23 mouse cellular contexts compared by ENCODE assay signal in the genomic region with DNA sequence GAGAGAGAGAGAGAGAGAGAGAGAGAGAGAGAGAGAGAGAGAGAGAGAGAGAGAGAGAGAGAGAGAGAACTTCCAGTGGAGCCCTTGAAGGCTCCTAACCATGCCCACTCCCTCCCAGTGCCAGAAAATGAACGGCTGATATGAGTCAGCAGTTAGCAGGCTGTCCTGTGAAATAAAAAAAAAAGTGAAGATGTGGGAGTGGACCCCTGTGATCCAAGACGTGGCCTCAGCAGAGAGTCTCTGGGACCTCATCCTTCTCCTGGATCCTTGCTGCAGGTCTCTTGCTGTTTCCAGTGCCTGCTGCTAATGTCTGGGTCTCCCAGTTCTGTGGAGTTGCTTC. TPM values are rescaled to one million over a fixed set of nuclear protein-coding genes. Genes with fewer than 3 reads are reported as not detected.
A peak's percentile ranks its signal among the peaks of the same experiment; 100 is the strongest.
DNase-seq lines count a peak whose midpoint lies in the region; ATAC-seq and TF ChIP-seq lines count a peak whose summit lies in the region.
"Had no signal": no experiment of that assay in that cellular context is flagged by ENCODE, and none has a peak within 500 bp of the region (broad histone marks: within the 10 kb centered on the region; RNA-seq: fewer than 3 reads in every experiment).

No protein-coding gene starts in this region.

- DNase-seq in adrenal gland, adult 2 months = peak; percentile 33
- DNase-seq in adrenal gland, postnatal 10 days = no peak
- DNase-seq in lung, postnatal 0 days (ENCODE audit: low spot score) = peak; percentile 52
- no peak for DNase-seq in lung, adult 2 months
- peak; percentile 77 for DNase-seq in NIH3T3 (ENCODE audit: low read depth)
- DNase-seq: gastrocnemius, postnatal 25 days; heart, postnatal 4 days; kidney, postnatal 10 days; liver, postnatal 0 days; thymus, postnatal 4 days had no signal

- TF ChIP-seq EP300 in lung, postnatal 0 days (IDR thresholded peaks at IDR 0.05) = no peak

- no peak overlapping the region for H3ac ChIP-seq in myocyte (ENCODE audit: control insufficient read depth, insufficient read length)

- ATAC-seq in lung, postnatal 0 days = peak; percentile 52; the same call in 1 of the 2 replicates
- ATAC-seq in midbrain, embryonic 13.5 days = no peak
- ATAC-seq: CD4-positive, CD25-positive, alpha-beta regulatory T cell, adult 4 months; forebrain, embryonic 13.5 days; intestine, postnatal 0 days; midbrain, embryonic 15.5 days had no signal

- no peak overlapping the region for H3K9ac ChIP-seq in lung, postnatal 0 days (replicated peaks; ENCODE audit: low read depth)
- no peak overlapping the region for H3K9ac ChIP-seq in midbrain, embryonic 13.5 days (replicated peaks)
- H3K9ac ChIP-seq: embryonic facial prominence, embryonic 15.5 days; forebrain, embryonic 13.5 days; hindbrain, embryonic 13.5 days; limb, embryonic 13.5 days; liver, postnatal 0 days; midbrain, embryonic 15.5 days; neural tube, embryonic 12.5 days had no signal

- H3K4me2 ChIP-seq in lung, postnatal 0 days (replicated peaks; ENCODE audit: low read depth, low read length) = no peak overlapping the region
- H3K4me2 ChIP-seq in myocyte (ENCODE audit: low read depth) = peak overlapping the region; percentile 35
- H3K4me2 ChIP-seq in midbrain, embryonic 13.5 days (replicated peaks) = no peak overlapping the region
- H3K4me2 ChIP-seq: embryonic facial prominence, embryonic 15.5 days; forebrain, embryonic 13.5 days; heart, embryonic 11.5 days; hindbrain, embryonic 13.5 days; limb, embryonic 13.5 days; liver, embryonic 11.5 days; midbrain, embryonic 15.5 days; neural tube, embryonic 12.5 days had no signal

- no peaks in the 10 kb centered on the region for H3K79me2 ChIP-seq in myocyte (ENCODE audit: control insufficient read depth, insufficient read depth)

- peak overlapping the region; percentile 68; the same call in 1 of the 2 replicates for H3K27ac ChIP-seq in lung, postnatal 0 days (ENCODE audit: low read length)
- H3K27ac ChIP-seq in midbrain, embryonic 13.5 days = no peak overlapping the region
- H3K27ac ChIP-seq: embryonic facial prominence, embryonic 15.5 days; forebrain, embryonic 13.5 days; hindbrain, embryonic 13.5 days; limb, embryonic 13.5 days; midbrain, embryonic 15.5 days; neural tube, embryonic 12.5 days had no signal

- 37% methylated on average over 2 of the region's 2 CpGs for WGBS in lung, postnatal 0 days
- WGBS in lung, adult 2 months = 43% methylated on average over 2 of the region's 2 CpGs
- 68% methylated on average over 2 of the region's 2 CpGs for WGBS in midbrain, embryonic 13.5 days

- H3K27me3 ChIP-seq in lung, postnatal 0 days (replicated peaks; ENCODE audit: insufficient read depth, low read length) = no peaks in the 10 kb centered on the region
- H3K27me3 ChIP-seq in myocyte (ENCODE audit: control insufficient read depth, insufficient read depth, insufficient read length) = no peaks in the 10 kb centered on the region
- H3K27me3 ChIP-seq in midbrain, embryonic 13.5 days = no peaks in the 10 kb centered on the region
- H3K27me3 ChIP-seq: embryonic facial prominence, embryonic 15.5 days; forebrain, embryonic 13.5 days; hindbrain, embryonic 13.5 days; limb, embryonic 13.5 days; midbrain, embryonic 15.5 days; neural tube, embryonic 12.5 days had no signal

- TF ChIP-seq CTCF in lung, postnatal 0 days (IDR thresholded peaks at IDR 0.05) = no peak
- TF ChIP-seq CTCF in lung, adult 2 months (IDR thresholded peaks at IDR 0.05; ENCODE audit: insufficient read depth, low read length) = no peak

- H3K4me3 ChIP-seq in lung, postnatal 0 days (ENCODE audit: low read depth, low read length) = no peak overlapping the region
- H3K4me3 ChIP-seq in lung, adult 2 months (replicated peaks; ENCODE audit: extremely low read depth, low read depth, low read length) = no peak overlapping the region
- H3K4me3 ChIP-seq in myocyte = no peak overlapping the region
- H3K4me3 ChIP-seq in midbrain, embryonic 13.5 days (replicated peaks) = no peak overlapping the region
- H3K4me3 ChIP-seq: embryonic facial prominence, embryonic 10.5 days; embryonic facial prominence, embryonic 15.5 days; forebrain, embryonic 13.5 days; hindbrain, embryonic 13.5 days; limb, embryonic 13.5 days; midbrain, embryonic 15.5 days; neural tube, embryonic 12.5 days had no signal

- no peaks in the 10 kb centered on the region for H3K9me3 ChIP-seq in lung, postnatal 0 days (ENCODE audit: low read length)
- no peaks in the 10 kb centered on the region for H3K9me3 ChIP-seq in midbrain, embryonic 13.5 days
- H3K9me3 ChIP-seq: embryonic facial prominence, embryonic 10.5 days; embryonic facial prominence, embryonic 15.5 days; forebrain, embryonic 13.5 days; hindbrain, embryonic 13.5 days; limb, embryonic 13.5 days; midbrain, embryonic 15.5 days; neural tube, embryonic 12.5 days had no signal

- no peaks in the 10 kb centered on the region for H3K36me3 ChIP-seq in lung, postnatal 0 days (ENCODE audit: insufficient read depth, low read length)
- no peaks in the 10 kb centered on the region for H3K36me3 ChIP-seq in myocyte (ENCODE audit: control insufficient read depth, insufficient read depth)
- no peaks in the 10 kb centered on the region for H3K36me3 ChIP-seq in midbrain, embryonic 13.5 days
- H3K36me3 ChIP-seq: embryonic facial prominence, embryonic 10.5 days; embryonic facial prominence, embryonic 15.5 days; hindbrain, embryonic 13.5 days; limb, embryonic 13.5 days; midbrain, embryonic 15.5 days; neural tube, embryonic 12.5 days had no signal

- no peak for TF ChIP-seq POLR2A in lung, adult 2 months (IDR thresholded peaks at IDR 0.05; ENCODE audit: borderline replicate concordance, extremely low read depth, low read depth, low read length)
- no peak for TF ChIP-seq POLR2A in myocyte (IDR thresholded peaks at IDR 0.05; ENCODE audit: insufficient read length, low read depth)

- H3K4me1 ChIP-seq in lung, postnatal 0 days (ENCODE audit: insufficient read depth, low read depth, low read length) = no peaks in the 10 kb centered on the region; the same call in 1 of the 2 replicates
- H3K4me1 ChIP-seq in lung, adult 2 months (ENCODE audit: control insufficient read depth, insufficient read depth, low read length) = peaks cover 4% of the 10 kb centered on the region
- no peaks in the 10 kb centered on the region for H3K4me1 ChIP-seq in midbrain, embryonic 13.5 days (replicated peaks)
- H3K4me1 ChIP-seq: embryonic facial prominence, embryonic 15.5 days; forebrain, embryonic 13.5 days; midbrain, embryonic 15.5 days; neural tube, embryonic 12.5 days had no signal

TF ChIP-seq in myocyte, 11 proteins besides CTCF, POLR2A, EP300 and RAD21:
- TF ChIP-seq USF1 (IDR thresholded peaks at IDR 0.05; ENCODE audit: low read depth) (no peak), SRF (IDR thresholded peaks at IDR 0.05; ENCODE audit: control insufficient read depth, insufficient read length, low read depth) (no peak), MYOD1 (IDR thresholded peaks at IDR 0.05; ENCODE audit: control insufficient read depth in 1 of 3, insufficient read length in 2 of 3, low read depth in 2 of 3) (no peak), REST (IDR thresholded peaks at IDR 0.05; ENCODE audit: insufficient read depth, insufficient read length) (no peak), MYOG (IDR thresholded peaks at IDR 0.05; ENCODE audit: control insufficient read depth in 1 of 3, insufficient read depth in 1 of 3, insufficient read length in 2 of 3, low read depth in 2 of 3) (no peak), TCF3 (IDR thresholded peaks at IDR 0.05; ENCODE audit: insufficient read length, low read depth) (no peak), TCF12 (IDR thresholded peaks at IDR 0.05; ENCODE audit: insufficient read depth, poor library complexity, severe bottlenecking) (no peak), MAX (IDR thresholded peaks at IDR 0.05; ENCODE audit: low read depth) (no peak), CEBPB (IDR thresholded peaks at IDR 0.05; ENCODE audit: insufficient read depth, poor library complexity, severe bottlenecking) (no peak)

RNA-seq across cellular contexts. Expression of gene Adra1b, which starts 57.9 kb away (rescaled TPM):
- 1 to 10 TPM; 2.7 to 5.9 TPM for total RNA-seq in adrenal gland, adult 2 months (2021)
- polyA plus RNA-seq in adrenal gland, adult 2 months (2012; rRNA removed) = 6.4 and 6.5 TPM in 2 replicates
- 1 to 10 TPM; 3.7 to 7.3 TPM for total RNA-seq in adrenal gland, postnatal 10 days (2021)
- 6.5 and 9.0 TPM in 2 replicates for polyA plus RNA-seq in lung, postnatal 0 days (2015; fragmentation: Nextera tagmentation; extraction: Ambion mirVana)
- polyA plus RNA-seq in lung, adult 2 months (2012; rRNA removed) = 4.9 and 6.3 TPM in 2 replicates
- 1.9 TPM for polyA plus RNA-seq in myocyte (2012; fragmentation: generic; extraction: Trizol)
- polyA plus RNA-seq in midbrain, embryonic 13.5 days (2015; fragmentation: Nextera tagmentation; extraction: Ambion mirVana) = 2.2 and 2.5 TPM in 2 replicates
- polyA plus RNA-seq: CD4-positive, CD25-positive, alpha-beta regulatory T cell, adult 4 months had no signal

Comparison
In these comparisons a context has a peak if more than half of its experiments do, and no peak if none do; other contexts are left out.
1. DNase-seq: peak in adrenal gland, adult 2 months (single experiment), lung, postnatal 0 days (single experiment) and NIH3T3 (single experiment); none in adrenal gland, postnatal 10 days (single experiment) and lung, adult 2 months (single experiment).